Mouse (Mus musculus) heart, adult 18-20 months (tissue): ENCODE results near the gene Ugt1a6b. TPM values are rescaled to one million over a fixed set of nuclear protein-coding genes. Genes with fewer than 3 reads are reported as not detected.

Source experiments
- DNase-seq, 2 experiments: peaks; one replicate each; pipeline ENCODE4 v3.0.0; 2021 to 2022; ENCODE audit warnings: mixed read lengths in 1 of 2
- total RNA-seq, 2 experiments: library from RNA; stranded (reverse); gene quantifications; 2 replicates each; pipeline ENCODE4 v1.2.3; 2021

Ugt1a6b gene
- total RNA-seq, 2 experiments from 2014 or later: 0.72 to 1.3 TPM

- no peak for DNase-seq
Observed at GRCm38 (mm10) chr1:88199996-88200395, 96.9 kb downstream of the Ugt1a6b start.

GRCm38 (mm10) chr1:88200456-88200855 is 97.4 kb downstream of the Ugt1a6b start, which contains the start of gene Ugt1a2:
Ugt1a2 (plus strand) TSS chr1:88200601.
- no peak for DNase-seq

GRCm38 (mm10) chr1:88205294-88205922 is 102.4 kb downstream of the Ugt1a6b start, which contains the start of gene Dnajb3:
Dnajb3 (minus strand) TSS chr1:88205782.
- DNase-seq: peak; percentile 63 to 77

GRCm38 (mm10) chr1:88206843-88207479 is 103.9 kb downstream of the Ugt1a6b start:
- no peak for DNase-seq

GRCm38 (mm10) chr1:88211812-88212211 is 108.8 kb downstream of the Ugt1a6b start, which contains the start of gene Ugt1a1:
Ugt1a1 (plus strand) TSS chr1:88211959.
- DNase-seq: no peak

- DNase-seq: peak in 1 of 2 experiments; percentile 4
Observed at GRCm38 (mm10) chr1:88212341-88213045, 109.4 kb downstream of the Ugt1a6b start.

- DNase-seq: no peak
Observed at GRCm38 (mm10) chr1:88213061-88213460, 110.0 kb downstream of the Ugt1a6b start.

GRCm38 (mm10) chr1:88213766-88214461 is 110.9 kb downstream of the Ugt1a6b start:
- peak; percentile 11 to 20 for DNase-seq

GRCm38 (mm10) chr1:88214462-88214952 is 111.5 kb downstream of the Ugt1a6b start:
- peak in 1 of 2 experiments; percentile 3 for DNase-seq

- peak in 1 of 2 experiments; percentile 1 for DNase-seq
Observed at GRCm38 (mm10) chr1:88215466-88216380, 112.7 kb downstream of the Ugt1a6b start.

GRCm38 (mm10) chr1:88216551-88216950 is 113.5 kb downstream of the Ugt1a6b start:
- no peak for DNase-seq

- DNase-seq: no peak
Observed at GRCm38 (mm10) chr1:88217144-88217543, 114.1 kb downstream of the Ugt1a6b start.

- DNase-seq: no peak
Observed at GRCm38 (mm10) chr1:88217576-88217975, 114.5 kb downstream of the Ugt1a6b start.

- DNase-seq: peak in 1 of 2 experiments; percentile 14
Observed at GRCm38 (mm10) chr1:88218051-88218450, 115.0 kb downstream of the Ugt1a6b start.

GRCm38 (mm10) chr1:88218591-88218990 is 115.5 kb downstream of the Ugt1a6b start:
- DNase-seq: no peak

GRCm38 (mm10) chr1:88219054-88219453 is 116.0 kb downstream of the Ugt1a6b start:
- DNase-seq: peak in 1 of 2 experiments; percentile 3

GRCm38 (mm10) chr1:88220336-88220735 is 117.3 kb downstream of the Ugt1a6b start:
- DNase-seq: peak in 1 of 2 experiments; percentile 4

GRCm38 (mm10) chr1:88222216-88222615 is 119.2 kb downstream of the Ugt1a6b start:
- no peak for DNase-seq

- peak; percentile 4 to 13 for DNase-seq
Observed at GRCm38 (mm10) chr1:88223011-88223515, 120.0 kb downstream of the Ugt1a6b start.

GRCm38 (mm10) chr1:88223591-88223990 is 120.5 kb downstream of the Ugt1a6b start:
- DNase-seq: peak; percentile 9 to 17
